Mouse (Mus musculus): ENCODE results near the gene Lrrfip1.

GRCm38 (mm10) chr1:91176871-91177270 is 178.3 kb downstream of the Lrrfip1 start:
- no peak for TF ChIP-seq CTCF (IDR thresholded peaks at IDR 0.05; ENCODE audit: extremely low read depth, insufficient read depth, low read length)
- TF ChIP-seq POLR2A (IDR thresholded peaks at IDR 0.05; ENCODE audit: extremely low read depth, insufficient read depth, low read length), result no peak
